Mouse (Mus musculus) c-Kit-positive CD71-positive TER-119-positive erythroid progenitor cells, embryonic 14.5 days (primary cell): ENCODE results near the gene Tnnt3.

Experiments used
- DNase-seq: peaks from one replicate; pipeline ENCODE4 v3.0.0-alpha.2; 2013; ENCODE audit warnings: low spot score

Gene Tnnt3

GRCm38 (mm10) chr7:142539828-142540227, 41.2 kb downstream of the Tnnt3 start:
- DNase-seq = no peak

GRCm38 (mm10) chr7:142542771-142543303, 44.2 kb downstream of the Tnnt3 start:
- DNase-seq = no peak

GRCm38 (mm10) chr7:142545967-142546366, 47.3 kb downstream of the Tnnt3 start:
- no peak for DNase-seq

- no peak for DNase-seq
Measured at GRCm38 (mm10) chr7:142547874-142548273, 49.2 kb downstream of the Tnnt3 start.

DNA sequence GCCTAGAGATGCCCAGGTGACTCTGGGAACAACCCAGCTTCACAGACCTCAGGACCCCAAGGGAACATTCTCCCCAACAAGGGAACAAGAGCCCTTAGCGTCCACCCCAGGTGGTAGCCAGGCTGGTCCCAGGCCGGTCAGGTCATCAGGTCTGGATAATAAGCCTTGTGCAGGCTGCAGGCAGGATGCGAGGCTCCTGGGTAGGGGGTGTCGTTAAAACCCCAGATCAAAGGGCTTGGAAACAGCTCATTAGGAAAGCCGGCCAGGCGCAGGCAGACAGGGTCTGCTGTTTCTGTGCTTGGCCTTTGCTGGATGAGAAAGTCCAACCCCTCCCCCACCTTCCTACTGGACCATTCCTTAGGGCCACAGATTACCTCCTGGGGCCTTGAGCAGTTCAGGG, 50.1 kb downstream of the Tnnt3 start:
- no peak for DNase-seq

DNA sequence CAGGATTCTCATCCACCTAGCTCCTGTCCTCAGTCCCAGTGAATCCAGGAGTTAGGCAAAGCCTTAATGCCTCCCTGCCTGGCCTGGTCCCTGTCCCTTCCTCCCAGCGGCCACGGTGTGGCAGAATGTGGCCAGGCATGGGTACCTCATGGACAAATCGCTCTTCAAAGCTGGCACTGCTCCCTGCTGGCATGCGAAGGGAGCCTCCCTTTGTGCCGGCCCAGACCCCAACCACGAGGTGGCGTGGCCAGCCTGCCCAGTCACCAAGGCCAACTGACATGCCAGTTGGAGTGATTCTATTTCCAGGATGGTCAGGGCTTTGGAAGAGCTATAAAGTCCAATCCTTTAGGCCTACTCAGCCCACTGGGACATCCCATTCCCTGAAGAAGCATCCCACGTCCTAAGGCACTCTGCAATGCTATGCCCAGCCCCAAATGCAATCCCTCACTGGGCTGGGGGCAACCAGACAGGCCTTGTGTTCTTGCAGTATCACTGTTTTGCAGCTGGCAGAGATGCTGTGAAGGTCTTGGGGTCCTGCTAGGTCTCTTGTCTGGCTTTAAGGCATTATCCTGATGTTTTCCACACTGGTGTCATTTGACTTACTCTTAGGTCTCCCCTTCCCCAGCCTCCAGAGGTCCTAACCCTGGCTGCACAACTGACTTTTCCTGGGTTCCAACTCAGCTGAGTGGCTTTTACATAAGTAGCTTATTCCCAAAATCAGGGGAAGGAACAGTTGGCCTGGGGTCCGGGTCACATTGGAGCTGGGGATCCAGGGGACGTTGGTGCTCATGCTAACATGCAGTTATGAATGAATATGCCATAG, 51.5 kb downstream of the Tnnt3 start:
- no peak for DNase-seq

- no peak for DNase-seq
Measured at GRCm38 (mm10) chr7:142550935-142551373, 52.3 kb downstream of the Tnnt3 start.

DNA sequence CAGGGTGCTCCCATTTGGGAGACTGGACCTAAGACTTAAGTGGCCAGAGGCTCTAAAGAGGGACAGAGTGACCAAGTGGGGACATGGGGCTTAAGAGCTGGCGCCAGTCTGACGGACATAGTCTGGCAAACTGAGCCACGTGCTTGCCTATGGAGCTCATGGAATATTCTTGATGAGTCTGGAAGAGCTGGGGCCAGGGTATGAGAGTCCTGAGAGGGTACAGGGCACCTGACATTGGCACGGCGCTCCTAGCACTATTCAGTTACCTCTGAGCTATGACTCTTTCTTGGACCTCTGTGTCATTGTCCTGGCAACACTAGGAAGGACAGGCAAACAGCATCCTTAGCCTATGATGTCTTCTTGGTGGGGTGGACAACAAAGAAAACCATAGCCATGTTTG, 53.1 kb downstream of the Tnnt3 start:
- no peak for DNase-seq

- DNase-seq = no peak
Measured at GRCm38 (mm10) chr7:142552591-142553416, 54.2 kb downstream of the Tnnt3 start.

DNA sequence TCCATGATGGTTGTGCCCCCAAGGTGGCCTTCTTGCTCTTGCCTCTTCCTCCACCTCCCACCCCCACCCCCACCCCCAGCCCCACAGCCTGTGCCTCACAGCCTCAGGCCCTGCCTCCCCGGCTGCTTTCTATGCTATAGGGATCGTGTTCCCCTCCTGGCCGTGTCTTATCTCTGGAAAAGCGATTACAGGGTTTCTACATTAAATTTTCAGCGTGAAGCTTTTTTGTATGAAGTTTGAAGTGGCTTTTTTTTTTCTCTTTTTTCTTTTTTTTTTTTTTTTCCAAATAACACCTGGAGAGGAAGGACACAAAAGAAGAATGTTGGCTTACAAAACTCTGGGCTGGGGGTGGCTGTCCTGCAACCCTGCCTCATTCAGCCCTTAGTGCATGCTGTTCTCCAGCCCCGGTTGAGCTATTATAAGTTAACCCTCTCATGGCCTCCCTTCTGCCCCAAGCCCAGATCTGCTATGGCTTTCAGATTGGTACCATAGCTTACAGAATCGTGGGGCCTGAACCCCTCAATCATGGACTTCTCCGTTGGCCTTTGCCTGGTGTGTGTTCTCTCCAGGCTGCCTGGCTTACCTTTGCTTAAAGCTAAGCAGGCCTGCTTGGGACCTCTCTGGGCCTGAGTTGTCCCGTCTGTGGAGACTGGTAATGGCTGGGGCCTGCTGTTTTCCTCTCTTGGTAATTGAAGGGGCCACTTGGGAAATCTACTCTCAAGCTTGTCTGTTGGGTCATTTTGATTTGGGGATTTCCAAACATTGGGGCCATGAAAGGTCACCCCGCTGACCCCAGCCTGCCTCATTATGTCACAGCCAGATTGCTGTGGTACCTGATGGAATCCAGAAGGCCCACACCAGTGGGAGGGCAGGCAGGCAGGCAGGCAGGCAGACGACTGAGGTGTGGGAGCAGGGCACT, 55.0 kb downstream of the Tnnt3 start:
- no peak for DNase-seq

DNA sequence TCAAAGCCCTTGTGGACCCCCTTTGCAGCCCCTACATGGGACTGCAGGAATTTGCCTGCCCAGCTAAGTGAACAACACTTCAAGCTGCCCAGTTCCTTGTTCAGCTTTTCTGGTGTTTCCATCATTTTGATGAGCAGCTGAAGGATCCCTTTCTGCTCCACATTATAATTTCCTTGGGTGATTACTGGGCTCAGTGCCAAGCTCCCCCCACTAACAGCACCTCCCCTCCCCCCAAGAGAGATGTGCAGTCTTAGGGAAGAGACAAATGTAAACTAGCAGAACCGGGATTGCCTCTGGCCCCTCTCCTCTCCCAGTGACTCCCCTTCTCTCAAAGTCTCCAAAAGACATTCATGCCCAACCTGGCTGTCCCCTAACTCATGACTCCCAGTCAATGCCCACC, 56.0 kb downstream of the Tnnt3 start:
- DNase-seq = no peak

DNA sequence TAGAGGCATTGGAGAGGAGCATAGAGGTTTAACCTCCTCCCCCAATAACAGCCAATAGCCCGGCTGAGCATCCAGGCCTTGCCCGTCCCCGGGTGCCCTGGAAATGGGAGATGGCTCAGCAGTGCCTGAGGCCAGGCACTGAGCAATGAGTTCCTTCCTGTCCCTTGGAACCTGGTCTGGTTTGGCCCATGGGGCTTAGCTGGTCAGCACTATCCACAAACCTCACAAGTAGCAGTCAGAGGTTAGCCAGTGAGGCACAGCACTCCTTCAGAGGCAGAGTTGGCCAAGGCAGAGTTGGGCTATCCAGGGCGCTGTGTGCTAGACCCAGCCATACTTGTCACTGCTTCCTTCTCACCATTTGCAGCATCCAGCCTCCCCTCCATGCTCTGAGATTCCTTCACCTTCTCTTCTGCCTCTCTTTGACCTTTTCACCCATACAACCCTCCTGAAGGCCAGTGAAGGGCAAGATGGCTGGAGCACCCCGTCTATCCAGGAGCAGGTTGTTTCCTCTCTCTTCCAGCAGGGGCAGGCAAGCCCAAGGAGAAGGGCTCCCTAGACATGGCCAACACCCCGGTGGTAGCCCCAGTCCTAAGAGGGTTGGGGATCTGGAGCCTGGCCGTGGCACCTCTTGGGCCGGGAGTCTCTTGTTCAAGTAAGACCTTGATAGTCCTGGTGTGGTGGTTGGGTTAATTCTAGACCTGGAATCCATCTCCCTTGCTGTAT, 56.9 kb downstream of the Tnnt3 start:
- no peak for DNase-seq

DNA sequence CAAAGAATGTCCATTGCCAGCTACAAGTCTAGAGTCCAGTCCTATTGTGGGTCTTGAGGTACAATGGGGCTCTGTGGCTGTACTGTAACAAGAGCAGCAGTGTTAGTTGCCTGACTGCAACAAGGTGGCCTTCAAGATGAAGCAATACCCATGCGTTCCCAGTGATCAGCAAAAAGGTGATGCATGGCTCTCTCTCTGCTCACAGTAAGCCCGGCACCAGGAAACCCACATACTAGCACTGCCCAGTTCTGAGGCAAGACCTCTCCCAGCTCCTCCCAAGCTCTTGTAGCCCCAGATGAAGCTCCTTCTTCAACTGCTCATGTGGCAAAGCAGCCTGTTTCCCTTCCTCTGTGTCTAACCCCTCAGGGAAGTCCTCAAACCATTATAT, 57.4 kb downstream of the Tnnt3 start:
- no peak for DNase-seq

DNA sequence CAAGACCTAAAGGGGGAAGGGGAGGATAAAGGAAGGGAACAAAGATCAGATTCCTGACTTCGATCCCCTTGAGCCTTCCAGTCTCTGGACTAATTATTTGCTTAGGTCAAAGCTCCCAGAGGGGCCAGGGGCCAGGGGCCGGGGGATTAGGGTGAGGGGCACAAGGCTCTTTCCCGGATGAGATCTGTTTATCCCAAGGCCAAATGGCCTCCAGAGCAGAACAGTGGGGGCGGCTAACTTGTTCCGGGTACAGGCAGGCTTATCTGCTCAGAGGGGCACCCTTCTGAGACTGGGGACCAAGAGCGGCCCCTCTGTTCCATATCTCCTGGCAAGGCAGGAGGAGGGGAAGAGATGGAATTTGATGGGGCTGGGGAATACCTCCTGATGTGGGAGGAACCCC, 59.1 kb downstream of the Tnnt3 start:
- no peak for DNase-seq

DNA sequence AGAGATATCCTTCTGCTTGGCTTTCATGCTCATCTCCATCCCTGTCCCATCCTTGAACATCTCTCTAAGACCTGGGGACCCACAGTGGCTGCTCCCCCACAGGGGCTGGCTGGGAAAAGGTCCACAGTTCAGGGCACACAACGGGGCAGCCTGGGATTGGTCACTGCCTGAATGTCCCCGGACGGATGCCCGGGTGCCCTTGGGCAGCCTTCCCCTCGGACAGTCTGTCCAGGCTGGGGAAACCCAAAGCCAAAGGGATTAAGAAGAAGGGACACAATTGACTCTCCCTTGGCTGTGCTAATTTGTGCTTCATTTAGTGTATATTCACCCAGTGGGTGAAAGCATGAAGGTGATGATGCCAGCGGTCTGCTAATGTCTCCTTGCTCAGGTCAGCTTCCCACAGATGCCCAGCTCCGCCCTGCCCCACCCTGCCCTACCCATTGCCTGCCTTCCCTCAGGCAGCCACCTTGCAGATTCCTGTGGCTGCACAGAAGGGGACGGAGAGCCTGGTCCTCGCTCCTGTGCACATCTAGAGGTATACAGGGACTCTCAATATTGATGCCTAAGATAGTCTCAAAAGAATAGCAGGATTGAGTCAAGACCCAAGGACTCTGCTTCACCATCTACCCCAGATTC, 60.0 kb downstream of the Tnnt3 start:
- no peak for DNase-seq

GRCm38 (mm10) chr7:142559651-142560175, 61.1 kb downstream of the Tnnt3 start:
- DNase-seq = no peak

DNA sequence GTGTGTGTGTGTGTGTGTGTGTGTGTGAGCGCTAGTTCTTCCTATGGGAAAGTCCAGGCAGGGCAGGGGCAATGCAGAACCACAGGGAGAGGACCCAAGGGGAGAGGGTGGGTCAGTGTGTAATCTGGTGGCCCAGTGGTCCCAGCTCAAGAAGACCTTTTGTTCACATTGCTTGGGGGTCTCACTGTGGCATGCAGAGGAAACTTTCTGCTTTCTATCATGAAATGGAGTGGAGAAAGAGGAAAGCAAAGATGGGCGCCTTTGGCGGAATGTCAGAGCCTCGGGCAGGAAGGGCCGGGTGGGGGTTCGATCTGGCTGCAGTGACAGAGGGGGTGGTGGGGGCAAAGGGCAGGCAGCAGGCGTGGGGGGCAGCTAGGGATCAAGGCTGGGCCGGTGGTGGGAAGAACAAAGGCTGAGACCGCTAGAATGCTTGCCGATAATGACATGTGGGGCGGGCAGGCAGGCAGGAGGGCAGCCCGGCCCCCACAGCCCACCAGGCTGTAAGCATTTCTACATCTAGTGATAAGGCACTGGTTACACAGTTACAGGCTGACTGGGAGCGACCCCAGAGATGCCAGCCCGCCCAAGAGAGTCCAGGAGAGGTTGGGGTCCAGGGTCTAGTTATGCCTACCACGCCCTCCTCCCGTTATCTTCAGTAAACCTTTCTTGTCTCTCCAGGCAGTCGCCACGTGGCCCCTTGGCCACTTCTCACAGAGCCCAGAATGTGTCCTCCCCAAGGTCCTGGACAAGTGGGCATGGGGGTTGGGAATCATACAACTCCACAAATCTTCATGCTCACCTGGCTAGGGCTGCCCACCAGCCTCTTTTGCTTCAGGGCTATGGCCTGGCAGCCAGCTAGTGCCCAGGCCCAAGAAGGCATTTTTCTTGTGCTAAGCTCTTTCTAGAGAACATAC, 62.6 kb downstream of the Tnnt3 start:
- no peak for DNase-seq

- DNase-seq = no peak
Measured at GRCm38 (mm10) chr7:142561856-142562404, 63.3 kb downstream of the Tnnt3 start.

DNA sequence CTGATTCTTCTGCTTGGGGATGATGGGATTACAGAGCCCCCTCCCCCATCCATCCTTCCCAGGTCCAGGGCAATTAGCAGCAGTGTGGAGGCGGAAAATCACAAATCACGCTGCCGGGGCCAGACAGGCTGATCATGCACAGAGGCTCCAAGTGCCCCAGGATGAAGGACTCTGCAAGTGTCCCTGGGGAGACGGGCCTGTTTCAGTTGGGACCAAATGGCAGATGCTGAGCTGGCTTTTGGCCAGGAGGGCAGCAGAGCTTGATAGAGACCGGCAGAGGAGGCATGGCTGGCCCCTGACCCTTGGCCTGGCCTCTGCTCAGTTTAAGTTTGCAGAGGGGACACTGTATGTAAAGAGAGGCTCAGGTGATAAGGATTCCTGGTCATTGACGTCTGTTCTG, 64.5 kb downstream of the Tnnt3 start:
- DNase-seq = no peak
